Mouse (Mus musculus): Measurements from ENCODE around the gene Rhov. TPM values are rescaled to one million over a fixed set of nuclear protein-coding genes. Genes with fewer than 3 reads are reported as not detected.

Rhov gene
- polyA plus RNA-seq, 1 experiment: 6.5 TPM

DNA sequence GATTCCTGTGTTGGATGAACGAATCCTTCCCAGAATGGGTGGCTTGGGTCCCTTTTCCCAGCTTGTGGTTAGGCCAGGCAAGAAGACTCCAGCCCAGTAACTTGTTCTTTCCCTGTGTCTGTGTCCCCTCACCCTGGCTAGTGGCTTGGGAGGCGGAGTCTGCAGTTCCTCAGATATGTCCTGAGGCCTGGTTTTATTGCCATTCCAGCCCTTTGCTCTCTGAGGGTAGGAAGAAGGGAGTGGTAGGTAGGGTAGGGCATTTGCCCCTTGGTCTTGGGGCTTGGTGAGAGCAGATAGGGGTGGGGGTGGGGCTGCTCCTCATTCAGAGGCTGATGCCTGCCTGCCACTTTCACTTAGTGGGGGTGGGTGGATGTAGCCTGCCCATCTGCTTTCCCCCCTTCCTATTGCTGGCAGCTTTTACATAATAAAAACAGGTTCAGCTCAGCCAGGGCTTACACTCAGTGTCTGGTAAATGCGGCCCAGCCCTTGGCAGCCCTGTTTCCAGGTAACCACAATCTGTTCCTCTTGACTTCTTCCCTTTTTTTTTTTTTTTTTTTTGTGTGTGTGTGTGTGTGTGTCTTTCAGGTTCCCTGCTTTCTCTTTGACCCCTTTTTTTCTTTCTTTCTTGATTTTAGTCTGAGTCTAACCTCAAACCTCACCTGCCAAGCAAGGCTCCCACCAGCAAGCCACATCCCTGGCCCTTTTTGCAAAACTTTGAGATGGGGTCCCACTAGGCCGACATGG lies 30.8 kb downstream of the Rhov start:
- DNase-seq (ENCODE audit: extremely low spot score in 1 of 2, low spot score in 1 of 2): no peak

DNA sequence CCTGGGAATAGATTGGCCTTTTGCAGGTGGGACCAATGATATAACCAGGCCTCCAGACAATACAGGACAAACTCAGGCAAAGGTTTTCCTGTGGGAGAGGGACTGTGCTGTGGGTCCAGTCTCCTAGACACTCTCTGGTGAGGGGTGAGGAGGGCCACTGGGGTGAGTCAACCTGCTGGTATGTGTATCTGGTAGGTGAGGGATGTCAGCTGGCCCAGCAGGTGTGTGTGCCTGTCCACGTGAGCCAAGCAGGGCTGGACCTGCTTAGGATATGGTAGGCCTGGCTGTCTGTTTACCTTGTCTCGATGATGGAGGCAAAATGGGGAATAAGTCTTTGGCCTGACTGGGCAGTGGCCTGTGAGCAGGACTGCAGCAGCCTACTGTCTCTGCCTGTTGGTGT lies 32.4 kb downstream of the Rhov start:
- no peak for DNase-seq (ENCODE audit: extremely low spot score in 1 of 2, low spot score in 1 of 2)

- no peak for DNase-seq (ENCODE audit: extremely low spot score in 1 of 2, low spot score in 1 of 2)
Observed at GRCm38 (mm10) chr2:119237871-119238220, 33.2 kb downstream of the Rhov start.

DNA sequence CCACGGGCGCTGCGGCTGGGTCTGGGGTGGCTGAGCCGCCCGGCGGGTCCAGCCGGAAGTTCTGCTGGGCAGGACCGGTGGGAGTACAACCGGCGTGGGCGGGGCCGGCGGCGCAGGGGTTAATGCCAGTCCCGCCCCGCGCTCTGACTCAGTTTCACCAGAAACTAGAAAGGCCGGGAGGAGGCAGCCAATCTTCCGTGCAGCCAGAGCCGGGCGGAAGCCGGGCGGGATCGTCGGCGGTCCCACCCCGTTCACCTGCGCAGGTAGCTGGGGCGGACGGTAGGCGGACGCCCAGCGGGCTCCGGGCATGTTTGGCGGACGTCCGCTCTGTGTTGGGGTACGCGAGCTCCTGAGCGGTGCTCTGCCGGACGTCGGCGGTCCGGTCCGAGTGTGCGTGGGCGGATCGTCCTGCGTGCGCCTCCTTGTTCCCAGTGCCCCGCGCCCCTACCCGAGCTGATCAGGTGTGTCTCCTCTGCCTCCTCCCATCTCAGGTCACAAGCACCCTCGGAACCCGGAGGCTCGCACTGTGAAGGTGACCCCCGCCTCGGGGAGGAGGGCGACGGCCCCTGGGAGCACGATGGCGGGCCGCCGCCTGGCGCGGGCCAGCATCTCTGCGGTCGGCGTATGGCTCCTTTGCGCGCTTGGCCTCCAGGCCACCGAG lies 33.7 kb downstream of the Rhov start, which contains the start of gene Spint1:
Spint1 (plus strand) TSS at position 153 of the 661 bp plus-strand sequence.
- DNase-seq (ENCODE audit: extremely low spot score in 1 of 2, low spot score in 1 of 2): no peak

DNA sequence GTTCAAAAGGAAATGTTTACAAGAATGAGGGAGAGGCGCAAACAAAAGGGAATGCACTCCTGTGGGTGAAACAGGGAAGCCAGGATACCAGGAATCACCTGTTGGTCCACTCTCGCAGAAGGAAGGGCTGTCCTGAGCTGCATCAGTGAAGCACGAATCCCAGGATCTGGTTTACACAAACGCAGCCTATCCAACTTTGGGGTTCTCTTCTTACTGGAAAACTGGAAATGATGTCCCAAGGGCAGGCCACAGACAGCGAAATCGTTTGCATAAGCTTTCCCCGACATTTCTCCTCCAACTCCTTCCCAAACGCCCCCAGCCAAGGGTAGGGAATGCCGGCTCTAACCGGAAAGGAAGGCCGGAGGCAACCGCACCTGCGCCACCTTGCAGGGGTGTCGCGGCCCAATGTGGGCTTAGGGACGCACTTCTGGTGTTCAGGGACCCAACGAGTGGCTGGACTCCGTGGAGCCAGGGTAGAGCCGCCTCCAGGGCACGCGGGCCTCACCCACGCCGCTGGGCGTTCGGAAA lies 34.3 kb downstream of the Rhov start:
- DNase-seq (ENCODE audit: extremely low spot score in 1 of 2, low spot score in 1 of 2): no peak

DNA sequence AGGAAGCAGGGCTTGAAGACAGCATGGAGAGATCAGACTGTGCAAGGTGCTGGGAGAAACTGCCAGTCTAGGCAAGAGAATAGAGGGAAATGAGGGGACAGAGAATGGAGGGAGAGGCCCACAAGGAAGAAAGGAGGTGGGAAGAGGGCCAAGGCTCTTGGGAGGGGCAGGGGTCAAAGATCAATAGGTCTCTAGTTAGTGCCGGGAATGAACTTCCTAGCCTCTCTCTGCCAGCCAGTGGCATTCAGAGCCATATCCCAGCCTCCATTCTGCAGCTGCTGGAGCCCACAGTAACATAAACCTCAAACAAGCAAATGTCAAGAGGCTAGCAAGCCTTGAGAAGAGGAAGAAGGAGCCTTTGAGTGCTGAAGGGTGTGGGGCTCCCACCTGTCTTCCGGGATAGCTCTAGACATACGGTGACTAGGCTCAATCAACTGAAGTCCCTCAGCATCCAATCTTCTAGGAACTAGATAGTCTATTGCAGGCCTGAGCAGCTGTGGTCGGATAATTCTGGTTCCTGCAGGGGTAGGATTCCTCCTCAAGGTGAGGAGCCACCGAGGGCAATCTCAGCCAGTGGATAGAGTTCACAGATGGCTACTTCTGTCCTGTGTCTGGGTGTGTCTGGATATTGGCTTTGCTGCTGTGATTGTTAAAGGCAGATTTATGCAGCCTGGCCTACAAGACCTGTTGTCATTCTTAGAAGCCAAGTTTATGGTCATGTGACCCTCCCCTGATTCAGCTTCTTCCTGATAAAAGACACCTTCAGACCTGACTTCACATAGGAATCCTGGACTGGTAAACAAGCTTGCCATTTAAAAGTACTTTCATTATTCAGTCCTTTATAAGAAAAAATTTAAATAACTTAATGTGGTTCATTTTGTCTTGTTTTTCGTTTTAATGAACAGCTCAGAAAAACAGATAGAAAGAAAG lies 41.0 kb downstream of the Rhov start, which contains the start of gene Ppp1r14d:
Ppp1r14d (minus strand) TSS at position 132 of the 930 bp plus-strand sequence.
- no peak for DNase-seq (ENCODE audit: extremely low spot score in 1 of 2, low spot score in 1 of 2)

Other genes with a start within 250 kb of the Rhov start
- gene Ccdc32, start 241.9 kb downstream of the Rhov start, polyA plus RNA-seq (2012; rRNA removed): 42.7 and 44.2 TPM in 2 replicates
- 4.8 and 6.2 TPM in 2 replicates for gene Rpusd2, start 236.5 kb downstream of the Rhov start, polyA plus RNA-seq (2012; rRNA removed)
- gene Knl1, start 224.2 kb downstream of the Rhov start, polyA plus RNA-seq (2012; rRNA removed): 0.04 and 0.06 TPM in 2 replicates
- 0.84 and 1.4 TPM in 2 replicates for gene Rad51, start 158.5 kb downstream of the Rhov start, polyA plus RNA-seq (2012; rRNA removed)
- 56.6 and 59.2 TPM in 2 replicates for gene Rmdn3, start 114.2 kb downstream of the Rhov start, polyA plus RNA-seq (2012; rRNA removed)
- 1.1 and 2.3 TPM in 2 replicates for gene Gchfr, start 103.5 kb downstream of the Rhov start, polyA plus RNA-seq (2012; rRNA removed)
- 0.57 and 0.58 TPM in 2 replicates for gene Gm14137, start 96.8 kb downstream of the Rhov start, polyA plus RNA-seq (2012; rRNA removed)
- gene Zfyve19, start 62.7 kb downstream of the Rhov start, polyA plus RNA-seq (2012; rRNA removed): 48.3 and 78.0 TPM in 2 replicates
- gene Dnajc17, start 62.5 kb downstream of the Rhov start, polyA plus RNA-seq (2012; rRNA removed): 35.4 and 40.1 TPM in 2 replicates
- gene Ppp1r14d, start 41.4 kb downstream of the Rhov start, polyA plus RNA-seq (2012; rRNA removed): not detected in 2 replicates
- gene Spint1, start 33.9 kb downstream of the Rhov start, polyA plus RNA-seq (2012; rRNA removed): 1.4 and 1.5 TPM in 2 replicates
- 28.6 and 28.8 TPM in 2 replicates for gene Vps18, start 17.5 kb upstream of the Rhov start, polyA plus RNA-seq (2012; rRNA removed)
- 3.3 and 4.2 TPM in 2 replicates for gene Dll4, start 54.5 kb upstream of the Rhov start, polyA plus RNA-seq (2012; rRNA removed)
- 7.1 and 7.6 TPM in 2 replicates for gene Chac1, start 80.0 kb upstream of the Rhov start, polyA plus RNA-seq (2012; rRNA removed)
- gene Ino80, start 206.4 kb upstream of the Rhov start, polyA plus RNA-seq (2012; rRNA removed): 14.4 and 15.4 TPM in 2 replicates